Mouse (Mus musculus) CH12.LX (cell line): Measurements from ENCODE around the gene Mamstr. TPM values are rescaled to one million over a fixed set of nuclear protein-coding genes. Genes with fewer than 3 reads are reported as not detected.
A peak's percentile ranks its signal among the peaks of the same experiment; 100 is the strongest.

Experiments used
- DNase-seq: peaks from one replicate; pipeline ENCODE4 v3.0.0-alpha.2; 2013; ENCODE audit errors: extremely low read depth
- H3K27ac ChIP-seq: 2 replicates; pipeline ENCODE4 v1.5.1; 2012; ENCODE audit warnings: low read depth, mild to moderate bottlenecking, control low read depth, moderate library complexity; ENCODE audit not compliant: insufficient read depth
- H3K27me3 ChIP-seq: replicated peaks from 2 replicates; pipeline ENCODE3; 2012; ENCODE audit warnings: inconsistent platforms
- H3K36me3 ChIP-seq, 2 experiments: replicated peaks in 1 of 2; 2 replicates each; pipeline versions ENCODE3 to v1.6.1; 2012; ENCODE audit warnings: inconsistent platforms in 1 of 2, low read length in 1 of 2, mild to moderate bottlenecking in 1 of 2, mixed read lengths in 1 of 2, moderate library complexity in 1 of 2; ENCODE audit not compliant: control insufficient read depth in 1 of 2, insufficient read depth in 1 of 2
- H3K4me1 ChIP-seq, 2 experiments: 2 replicates each; pipeline ENCODE4 v1.6.1; 2012; ENCODE audit warnings: inconsistent platforms in 1 of 2, moderate library complexity in 1 of 2; ENCODE audit not compliant: insufficient read depth in 2 of 2, control insufficient read depth in 1 of 2
- H3K4me2 ChIP-seq: 2 replicates; pipeline ENCODE4 v1.6.1; 2012; ENCODE audit warnings: low read depth, mild to moderate bottlenecking, control low read depth; ENCODE audit not compliant: poor library complexity, insufficient read depth, severe bottlenecking
- H3K4me3 ChIP-seq, 3 experiments: fragments of 150-350 bp in 1 of 3; sonication (generic) in 1 of 3; replicated peaks in 1 of 3; 2 replicates each; pipeline versions ENCODE3 to v1.5.1; 2011 to 2012; ENCODE audit warnings: low read depth in 2 of 3, low read length in 2 of 3, mild to moderate bottlenecking in 2 of 3, moderate library complexity in 2 of 3, control low read depth in 1 of 3, improper control_type of control experiment in 1 of 3, inconsistent platforms in 1 of 3, mixed read lengths in 1 of 3; ENCODE audit not compliant: poor library complexity in 1 of 3
- H3K79me2 ChIP-seq: replicated peaks from 2 replicates; pipeline ENCODE4 v1.6.1; 2012; ENCODE audit warnings: mild to moderate bottlenecking, moderate library complexity; ENCODE audit not compliant: control insufficient read depth, poor library complexity, insufficient read depth, severe bottlenecking; ENCODE audit errors: extremely low read depth
- H3K9ac ChIP-seq: 2 replicates; pipeline ENCODE4 v1.6.1; 2012; ENCODE audit warnings: low read depth, mild to moderate bottlenecking, control low read depth, moderate library complexity; ENCODE audit not compliant: insufficient read depth
- H3K9me3 ChIP-seq: replicated peaks from 2 replicates; pipeline ENCODE3; 2012; ENCODE audit warnings: low read length, inconsistent platforms, mixed read lengths
- BHLHE40 ChIP-seq: IDR thresholded peaks from 2 replicates; pipeline ENCODE4 v1.6.1; 2011; ENCODE audit warnings: mild to moderate bottlenecking, low read depth, low read length, improper control_type of control experiment
- CHD1 ChIP-seq: IDR thresholded peaks from 2 replicates; pipeline ENCODE4 v1.6.1; 2012; ENCODE audit warnings: low read depth, low read length, improper control_type of control experiment, inconsistent platforms
- CHD2 ChIP-seq: IDR thresholded peaks from 2 replicates; pipeline ENCODE4 v1.6.1; 2011; ENCODE audit warnings: low read length, improper control_type of control experiment
- CTCF ChIP-seq, 2 experiments: IDR thresholded peaks in 1 of 2; conservative IDR thresholded peaks in 1 of 2; 2 replicates each; pipeline ENCODE4 v1.5.1; 2011 to 2012; ENCODE audit warnings: low read depth in 2 of 2, low read length in 2 of 2, improper control_type of control experiment in 1 of 2, inconsistent platforms in 1 of 2, mild to moderate bottlenecking in 1 of 2, moderate library complexity in 1 of 2
- EP300 ChIP-seq: IDR thresholded peaks from 2 replicates; pipeline ENCODE4 v1.6.1; 2011; ENCODE audit warnings: low read length, improper control_type of control experiment
- HCFC1 ChIP-seq: IDR thresholded peaks from 2 replicates; pipeline ENCODE4 v1.6.1; 2012; ENCODE audit warnings: low read depth, mild to moderate bottlenecking, inconsistent platforms, low read length, improper control_type of control experiment
- IRF4 ChIP-seq: IDR thresholded peaks from 2 replicates; pipeline ENCODE4 v1.6.1; 2014; ENCODE audit warnings: low read depth, mild to moderate bottlenecking, inconsistent platforms, low read length, improper control_type of control experiment
- JUN ChIP-seq: IDR thresholded peaks from 2 replicates; pipeline ENCODE4 v1.6.1; 2011; ENCODE audit warnings: low read depth, mild to moderate bottlenecking, low read length, improper control_type of control experiment, moderate library complexity; ENCODE audit not compliant: insufficient read depth
- JUND ChIP-seq: conservative IDR thresholded peaks from 2 replicates; pipeline ENCODE4 v1.6.1; 2011; ENCODE audit warnings: low read depth, low read length, improper control_type of control experiment
- KAT2A ChIP-seq: IDR thresholded peaks from 2 replicates; pipeline ENCODE4 v1.6.1; 2012; ENCODE audit warnings: low read length, improper control_type of control experiment, inconsistent platforms; ENCODE audit not compliant: insufficient replicate concordance
- MAX ChIP-seq: IDR thresholded peaks from 2 replicates; pipeline ENCODE4 v1.6.1; 2011; ENCODE audit warnings: low read length, improper control_type of control experiment
- NELFE ChIP-seq: IDR thresholded peaks from 2 replicates; pipeline ENCODE4 v1.6.1; 2011; ENCODE audit warnings: low read depth, low read length, improper control_type of control experiment
- NRF1 ChIP-seq: IDR thresholded peaks from 2 replicates; pipeline ENCODE4 v1.6.1; 2014; ENCODE audit warnings: low read depth, mild to moderate bottlenecking, inconsistent platforms, low read length, improper control_type of control experiment, moderate library complexity
- POLR2A ChIP-seq: IDR thresholded peaks from 2 replicates; pipeline ENCODE4 v1.6.1; 2011; ENCODE audit warnings: low read depth, mild to moderate bottlenecking, improper control_type of control experiment, low read length
- UBTF ChIP-seq: IDR thresholded peaks from 2 replicates; pipeline ENCODE4 v1.6.1; 2012; ENCODE audit warnings: low read depth, mild to moderate bottlenecking, inconsistent platforms, low read length, improper control_type of control experiment, moderate library complexity
- USF1 ChIP-seq: IDR thresholded peaks from 2 replicates; pipeline ENCODE4 v1.6.1; 2014; ENCODE audit warnings: low read depth, mild to moderate bottlenecking, inconsistent platforms, low read length, improper control_type of control experiment
- USF2 ChIP-seq: conservative IDR thresholded peaks from 2 replicates; pipeline ENCODE4 v1.6.1; 2011; ENCODE audit warnings: low read depth, low read length, improper control_type of control experiment
- ZKSCAN1 ChIP-seq: IDR thresholded peaks from 2 replicates; pipeline ENCODE4 v1.6.1; 2012; ENCODE audit warnings: low read depth, inconsistent platforms, low read length, improper control_type of control experiment, borderline replicate concordance
- dilution Hi-C: fragments of 300-500 bp; cut with MboI; formaldehyde crosslinking; loops from 2 replicates; pipeline ENCODE4 v1.14.3; 2020; ENCODE audit warnings: low sequenced_read_pairs; ENCODE audit not compliant: extremely low pct_unique_long_range_greater_than_20kb, extremely low pct_ligation_motif_present
- in situ Hi-C: fragments of 300-500 bp; cut with MboI; formaldehyde crosslinking; loops from 3 replicates; pipeline ENCODE4 v1.14.3; 2019; ENCODE audit warnings: low sequenced_read_pairs, low pct_ligation_motif_present, low pct_unique_long_range_greater_than_20kb, mixed read lengths
- polyA plus RNA-seq: library from polyadenylated mRNA; unstranded; fragments of >175 nt; gene quantifications from 2 replicates; pipeline ENCODE4 v1.2.1, GENCODE M21; 2012; ENCODE audit warnings: low read depth; ENCODE audit not compliant: insufficient read length
- total RNA-seq, 2 experiments: library from RNA; depleted of rRNA; stranded (reverse); fragments of 300-350 nt in 1 of 2; fragments of >200 nt in 1 of 2; gene quantifications; 2 replicates each; pipeline ENCODE4 v1.2.3; 2012 to 2014

Mamstr gene
- total and polyA plus RNA-seq, 3 experiments = 0.17 to 0.31 TPM; not detected in 1

DNA sequence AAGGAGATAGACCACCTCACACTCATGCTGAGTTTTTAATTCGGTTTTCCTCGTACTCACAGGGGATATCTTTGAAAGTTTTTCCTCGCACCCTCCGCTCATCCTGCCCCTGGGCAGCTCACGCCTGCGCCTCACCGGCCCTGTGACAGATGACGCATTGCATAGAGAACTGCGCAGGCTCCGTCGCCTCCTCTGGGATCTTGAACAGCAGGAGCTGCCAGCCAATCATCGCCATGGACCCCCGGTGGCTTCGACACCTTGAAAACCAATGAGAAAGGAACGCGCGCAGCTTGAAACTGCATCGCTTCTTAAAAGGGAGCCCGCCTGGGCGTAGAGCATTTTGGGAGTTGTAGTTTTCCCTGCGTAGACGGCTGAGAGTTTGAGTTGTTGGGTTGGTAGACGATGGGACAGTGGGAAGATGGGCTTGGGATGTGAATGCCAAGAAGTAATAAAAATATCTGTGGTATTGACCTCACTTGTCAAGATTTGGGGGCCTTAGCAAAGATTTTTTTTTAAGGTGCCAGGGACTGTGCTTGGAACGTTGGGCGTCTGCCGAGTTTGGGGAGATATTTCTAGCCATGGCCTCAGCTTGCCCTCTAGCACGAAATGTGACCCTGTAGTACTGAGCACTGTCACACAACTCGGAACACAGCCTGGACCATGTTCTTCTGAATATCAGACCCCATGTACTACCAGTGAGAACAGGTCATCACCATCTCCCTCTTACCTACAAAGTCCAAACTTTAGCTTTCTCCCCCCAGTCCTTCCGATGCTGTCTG is 965 bp upstream of the Mamstr start:
- dilution Hi-C loops (no loop called here), in situ Hi-C loops (loop anchor here (5.0 kb wide), 1 partner anchor 43 kb away; the partner anchor contains the start of gene Ntn5)
- no peak for TF ChIP-seq UBTF
- no peak for TF ChIP-seq CTCF (conservative IDR thresholded peaks at IDR 0.05 in 1 of 2, IDR thresholded peaks at IDR 0.05 in 1 of 2; ENCODE audit: low read depth in 2 of 2, low read length in 2 of 2)
- TF ChIP-seq HCFC1 = peak; percentile 22; the same call in 1 of the 2 replicates
- no peaks in the 10 kb centered on the region for H3K79me2 ChIP-seq
- no peak overlapping the region for H3K27ac ChIP-seq
- peaks cover 10% of the 10 kb centered on the region for H3K9me3 ChIP-seq
- no peak overlapping the region for H3K4me2 ChIP-seq
- no peak overlapping the region for H3K4me3 ChIP-seq
- peaks cover 23 to 91% of the 10 kb centered on the region in 2 experiments for H3K4me1 ChIP-seq
- H3K27me3 ChIP-seq = no peaks in the 10 kb centered on the region
- peaks cover 0 to 14% of the 10 kb centered on the region in 2 experiments for H3K36me3 ChIP-seq
- no peak for DNase-seq
- no peak overlapping the region for H3K9ac ChIP-seq

DNA sequence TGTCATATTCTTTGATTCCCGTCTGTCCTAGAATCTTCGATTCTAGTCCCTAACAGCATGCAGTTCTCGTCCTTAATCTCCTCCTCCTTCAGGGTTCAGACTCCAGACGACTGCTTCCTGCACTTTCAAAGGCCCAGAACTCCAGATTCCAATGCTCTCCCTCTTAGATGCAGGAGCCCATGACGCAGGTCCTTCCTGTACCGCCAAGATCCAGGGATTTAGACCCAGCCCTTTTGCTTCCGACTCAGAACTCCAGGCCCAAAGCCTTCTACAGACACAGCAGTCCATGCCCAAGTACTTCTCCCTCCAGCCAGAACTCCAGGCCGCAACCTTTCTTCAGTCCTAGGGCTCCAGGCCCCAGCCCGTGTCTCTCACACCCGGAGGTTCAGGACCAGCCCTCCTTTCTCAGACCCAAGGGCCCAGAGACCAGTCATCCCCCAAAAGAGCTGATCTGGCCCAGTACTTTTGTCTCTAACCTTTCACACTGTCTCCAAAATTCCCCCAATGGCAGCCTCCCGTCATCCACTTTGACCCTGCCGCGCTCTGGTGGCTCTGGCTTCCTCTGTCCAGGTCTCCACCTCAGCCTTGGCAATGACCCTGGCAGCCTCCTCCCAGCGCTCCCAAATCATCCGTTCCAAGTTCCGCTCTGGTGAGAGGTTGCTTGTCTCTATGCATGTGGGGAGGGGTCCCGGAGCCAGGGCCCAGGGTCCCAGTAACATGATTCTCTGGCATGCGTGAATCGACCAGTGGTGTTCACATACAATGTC is 597 bp downstream of the Mamstr start:
- Histone ChIP-seq H3K4me2 (no peak overlapping the region), H3K27ac (no peak overlapping the region), H3K79me2 (no peaks in the 10 kb centered on the region), H3K9ac (no peak overlapping the region), H3K4me3 (no peak overlapping the region), H3K9me3 (peaks cover 7% of the 10 kb centered on the region), H3K27me3 (no peaks in the 10 kb centered on the region), H3K4me1 (peaks cover 31 to 95% of the 10 kb centered on the region in 2 experiments), H3K36me3 (peaks cover 0 to 12% of the 10 kb centered on the region in 2 experiments)
- in situ Hi-C loops = no loop called here
- TF ChIP-seq BHLHE40 = no peak
- TF ChIP-seq CHD1 = no peak
- no peak for TF ChIP-seq JUN
- no peak for TF ChIP-seq KAT2A
- no peak for TF ChIP-seq CHD2
- no peak for TF ChIP-seq ZKSCAN1
- no peak for TF ChIP-seq IRF4
- no peak for TF ChIP-seq USF1
- TF ChIP-seq POLR2A = no peak
- no peak for TF ChIP-seq EP300
- no peak for TF ChIP-seq NELFE
- TF ChIP-seq USF2 = no peak
- no peak for TF ChIP-seq JUND
- TF ChIP-seq MAX = no peak
- TF ChIP-seq NRF1 = no peak
- dilution Hi-C loops = no loop called here
- no peak for DNase-seq
